Mouse (Mus musculus) heart, postnatal 0 days (tissue): Measurements from ENCODE around the gene Rnf126. TPM values are rescaled to one million over a fixed set of nuclear protein-coding genes. Genes with fewer than 3 reads are reported as not detected.

Source experiments
- ATAC-seq: fragments of 200-750 bp; cut with Nextera tagmentation; 2 replicates; pipeline ENCODE4 v1.8.0; 2017; ENCODE audit warnings: low read depth, moderate number of reproducible peaks, moderate library complexity; ENCODE audit not compliant: insufficient read depth
- DNase-seq: peaks from one replicate; pipeline ENCODE4 v3.0.0-alpha.2; 2016; ENCODE audit warnings: low spot score
- H3K27ac ChIP-seq: fragments of 300-500 bp; sonication (generic); 2 replicates; pipeline ENCODE4 v1.5.1; 2014; ENCODE audit warnings: low read depth, mild to moderate bottlenecking
- H3K27me3 ChIP-seq: fragments of 300-500 bp; sonication (generic); 2 replicates; pipeline ENCODE4 v1.6.1; 2014; ENCODE audit warnings: low read length, mixed read lengths; ENCODE audit not compliant: control insufficient read depth, insufficient read depth
- H3K36me3 ChIP-seq: fragments of 300-500 bp; sonication (generic); replicated peaks from 2 replicates; pipeline ENCODE4 v1.6.1; 2014; ENCODE audit warnings: low read length, mixed read lengths; ENCODE audit not compliant: control insufficient read depth, insufficient read depth
- H3K4me1 ChIP-seq: fragments of 300-500 bp; sonication (generic); 2 replicates; pipeline ENCODE4 v1.6.1; 2014; ENCODE audit warnings: antibody characterized with exemption; ENCODE audit not compliant: control insufficient read depth, insufficient read depth
- H3K4me2 ChIP-seq: fragments of 300-500 bp; sonication (generic); 2 replicates; pipeline ENCODE4 v1.6.1; 2014; ENCODE audit warnings: low read depth, mild to moderate bottlenecking, low read length, moderate library complexity
- H3K4me3 ChIP-seq: fragments of 300-500 bp; sonication (generic); 2 replicates; pipeline ENCODE4 v1.5.1; 2014; ENCODE audit warnings: low read depth, low read length
- H3K9ac ChIP-seq: fragments of 300-500 bp; sonication (generic); replicated peaks from 2 replicates; pipeline ENCODE4 v1.6.1; 2014; ENCODE audit warnings: low read depth, low read length, mixed read lengths
- H3K9me3 ChIP-seq: fragments of 300-500 bp; sonication (generic); replicated peaks from 2 replicates; pipeline ENCODE4 v1.6.1; 2016; ENCODE audit warnings: low read length; ENCODE audit not compliant: control insufficient read depth
- CTCF ChIP-seq: IDR thresholded peaks from 2 replicates; pipeline ENCODE4 v1.5.1; 2016; ENCODE audit warnings: antibody characterized with exemption, control low read depth, low read depth
- EP300 ChIP-seq: IDR thresholded peaks from 2 replicates; pipeline ENCODE4 v1.6.1; 2016; ENCODE audit warnings: antibody characterized with exemption, low read depth
- WGBS: fragments of 180-500 bp; shearing (Covaris S2); extraction: QIAGEN DNeasy Blood & Tissue Kit; methylation state at CpG from one replicate; pipeline ENCODE4 v1.1.7; 2014; 5-methylcytosine and 5-hydroxymethylcytosine counted together
- polyA plus RNA-seq: library from polyadenylated mRNA; unstranded; fragments of >200 nt; fragmentation: Nextera tagmentation; extraction: Ambion mirVana; gene quantifications from 2 replicates; pipeline ENCODE4 v1.2.1, GENCODE M21; 2015
- total RNA-seq: library from RNA; depleted of rRNA; stranded (reverse); fragments of >200 nt; gene quantifications from 2 replicates; pipeline ENCODE4 v1.2.3, GENCODE M21; 2014; ENCODE audit warnings: low replicate concordance

The Rnf126 gene
- total and polyA plus RNA-seq, 2 experiments from 2014 or later = 37.6 to 38.6 TPM

GRCm38 (mm10) chr10:79783050-79783449 lies 16.3 kb upstream of the Rnf126 start:
- ATAC-seq = no peak
- Histone ChIP-seq H3K9me3 (no peaks in the 10 kb centered on the region), H3K4me1 (peaks cover 4% of the 10 kb centered on the region; the same call in 1 of the 2 replicates), H3K4me3 (no peak overlapping the region), H3K27ac (no peak overlapping the region), H3K36me3 (no peaks in the 10 kb centered on the region), H3K4me2 (no peak overlapping the region), H3K9ac (no peak overlapping the region), H3K27me3 (peaks cover 10% of the 10 kb centered on the region)
- TF ChIP-seq CTCF = peak; percentile 42
- no peak for TF ChIP-seq EP300
- DNase-seq = no peak
- 59% methylated on average over 7 of the region's 7 CpGs for WGBS

- WGBS = 79% methylated on average over 5 of the region's 5 CpGs
- TF ChIP-seq CTCF = no peak
- TF ChIP-seq EP300 = no peak
These were observed 15.2 kb upstream of the Rnf126 start for GRCm38 (mm10) chr10:79781956-79782355.

GRCm38 (mm10) chr10:79781139-79781538 lies 14.4 kb upstream of the Rnf126 start:
- Histone ChIP-seq H3K4me2 (peak overlapping the region; percentile 67; the same call in 1 of the 2 replicates), H3K4me3 (peak overlapping the region; percentile 39; the same call in 1 of the 2 replicates), H3K4me1 (peaks cover 7% of the 10 kb centered on the region), H3K27ac (no peak overlapping the region), H3K9ac (no peak overlapping the region), H3K36me3 (no peaks in the 10 kb centered on the region), H3K9me3 (no peaks in the 10 kb centered on the region), H3K27me3 (peaks cover 13% of the 10 kb centered on the region)
- TF ChIP-seq CTCF = no peak
- no peak for TF ChIP-seq EP300
- DNase-seq (no peak), ATAC-seq (no peak)
- WGBS = 47% methylated on average over 21 of the region's 21 CpGs

More at GRCm38 (mm10) chr10:79781956-79782355, 15.2 kb upstream of the Rnf126 start:
- ATAC-seq = no peak
- Histone ChIP-seq H3K4me1 (peaks cover 7% of the 10 kb centered on the region), H3K9ac (no peak overlapping the region), H3K4me2 (no peak overlapping the region), H3K27ac (no peak overlapping the region), H3K9me3 (no peaks in the 10 kb centered on the region), H3K36me3 (no peaks in the 10 kb centered on the region), H3K27me3 (peaks cover 13% of the 10 kb centered on the region), H3K4me3 (no peak overlapping the region)
- DNase-seq = no peak

GRCm38 (mm10) chr10:79780664-79781015 lies 13.9 kb upstream of the Rnf126 start:
- WGBS = 2% methylated on average over 13 of the region's 13 CpGs
- TF ChIP-seq CTCF (no peak), EP300 (no peak)
- Histone ChIP-seq H3K27me3 (peaks cover 13% of the 10 kb centered on the region), H3K4me1 (peaks cover 7% of the 10 kb centered on the region), H3K4me2 (peak overlapping the region; percentile 67), H3K9ac (no peak overlapping the region), H3K36me3 (no peaks in the 10 kb centered on the region), H3K27ac (no peak overlapping the region), H3K9me3 (no peaks in the 10 kb centered on the region), H3K4me3 (peak overlapping the region; percentile 39)
- no peak for DNase-seq
- ATAC-seq = no peak

GRCm38 (mm10) chr10:79779784-79780663 lies 13.3 kb upstream of the Rnf126 start:
- peaks cover 13% of the 10 kb centered on the region for H3K27me3 ChIP-seq
- no peaks in the 10 kb centered on the region for H3K36me3 ChIP-seq
- ATAC-seq (peak; percentile 85), DNase-seq (peak; percentile 92)
- H3K9ac ChIP-seq = no peak overlapping the region
- H3K4me2 ChIP-seq = peak overlapping the region; percentile 67
- no peak for TF ChIP-seq EP300
- TF ChIP-seq CTCF = peak; percentile 80
- H3K9me3 ChIP-seq = no peaks in the 10 kb centered on the region; the same call in 1 of the 2 replicates
- H3K4me1 ChIP-seq = peaks cover 7% of the 10 kb centered on the region
- no peak overlapping the region for H3K27ac ChIP-seq
- peak overlapping the region; percentile 39 for H3K4me3 ChIP-seq
- WGBS = 2% methylated on average over 55 of the region's 55 CpGs
